Mouse (Mus musculus) cerebellum, adult 2 months (tissue): ENCODE results near the gene Iqcd.

ENCODE experiments used
- CTCF ChIP-seq: fragments of 200-500 bp; IDR thresholded peaks from 2 replicates; pipeline ENCODE4 v1.5.1; 2011; ENCODE audit warnings: low read depth, mild to moderate bottlenecking, control low read depth, low read length, moderate library complexity, borderline replicate concordance; ENCODE audit not compliant: insufficient read depth
- POLR2A ChIP-seq: fragments of 200-500 bp; IDR thresholded peaks from 2 replicates; pipeline ENCODE4 v1.6.1; 2011; ENCODE audit warnings: low read length, control low read depth, borderline replicate concordance; ENCODE audit not compliant: insufficient read depth

DNA sequence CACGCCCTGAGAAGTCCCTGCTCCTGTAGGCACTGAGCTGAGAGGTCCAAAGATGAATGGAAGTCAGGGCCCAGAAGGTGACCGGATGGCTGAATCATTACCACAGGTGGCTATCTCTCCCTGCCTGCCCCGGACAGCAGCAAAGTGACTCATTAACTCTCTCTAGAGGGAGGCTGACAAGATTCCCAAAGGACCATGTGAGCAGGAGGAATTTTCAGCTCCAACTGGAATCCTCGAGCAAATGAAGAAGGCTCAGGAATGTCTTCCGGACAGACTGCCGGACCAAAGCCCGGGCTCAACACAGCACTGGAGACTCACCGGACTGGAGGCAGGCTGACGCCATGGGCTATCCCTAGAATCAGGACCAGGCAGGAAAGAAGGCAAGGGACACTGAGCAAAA, 6.8 kb upstream of the Iqcd start:
- TF ChIP-seq POLR2A (no peak), CTCF (no peak)
